Mouse (Mus musculus) lung, embryonic 14.5 days (tissue): ENCODE data around the gene Spryd4. TPM values are rescaled to one million over a fixed set of nuclear protein-coding genes. Genes with fewer than 3 reads are reported as not detected.

Experiments used
- ATAC-seq: fragments of 200-750 bp; cut with Nextera tagmentation; 2 replicates; pipeline ENCODE4 v1.8.0; 2017; ENCODE audit warnings: mild to moderate bottlenecking, moderate TSS enrichment, moderate library complexity; ENCODE audit not compliant: insufficient read depth
- DNase-seq: peaks from one replicate; pipeline ENCODE4 v3.0.0-alpha.2; 2015
- H3K27ac ChIP-seq: fragments of 300-500 bp; sonication (generic); 2 replicates; pipeline ENCODE4 v1.5.1; 2014; ENCODE audit warnings: low read depth, mild to moderate bottlenecking, moderate library complexity
- H3K27me3 ChIP-seq: fragments of 300-500 bp; sonication (generic); 2 replicates; pipeline ENCODE4 v1.6.1; 2014; ENCODE audit warnings: low read length, control low read depth; ENCODE audit not compliant: insufficient read depth
- H3K36me3 ChIP-seq: fragments of 300-500 bp; sonication (generic); 2 replicates; pipeline ENCODE4 v1.6.1; 2014; ENCODE audit warnings: control low read depth; ENCODE audit not compliant: insufficient read depth
- H3K4me1 ChIP-seq: fragments of 300-500 bp; sonication (generic); 2 replicates; pipeline ENCODE4 v1.6.1; 2014; ENCODE audit warnings: antibody characterized with exemption, control low read depth; ENCODE audit not compliant: insufficient read depth
- H3K4me2 ChIP-seq: fragments of 300-500 bp; sonication (generic); 2 replicates; pipeline ENCODE4 v1.6.1; 2014; ENCODE audit warnings: mild to moderate bottlenecking
- H3K4me3 ChIP-seq: fragments of 300-500 bp; sonication (generic); 2 replicates; pipeline ENCODE4 v1.5.1; 2014; ENCODE audit warnings: low read depth, low read length
- H3K9ac ChIP-seq: fragments of 300-500 bp; sonication (generic); 2 replicates; pipeline ENCODE4 v1.6.1; 2014
- H3K9me3 ChIP-seq: fragments of 300-500 bp; sonication (generic); 2 replicates; pipeline ENCODE4 v1.6.1; 2016; ENCODE audit warnings: low read depth, low read length, control low read depth
- CTCF ChIP-seq: IDR thresholded peaks from 2 replicates; pipeline ENCODE4 v1.5.1; 2016; ENCODE audit warnings: antibody characterized with exemption, low read depth
- WGBS: fragments of 180-500 bp; shearing (Covaris S2); extraction: QIAGEN DNeasy Blood & Tissue Kit; methylation state at CpG from one replicate; pipeline ENCODE4 v1.1.7; 2014; 5-methylcytosine and 5-hydroxymethylcytosine counted together
- polyA plus RNA-seq: library from polyadenylated mRNA; unstranded; fragments of >200 nt; fragmentation: Nextera tagmentation; extraction: Ambion mirVana; gene quantifications from 2 replicates; pipeline ENCODE4 v1.2.1, GENCODE M21; 2014

The Spryd4 gene
- polyA plus RNA-seq, 1 experiment from 2014 or later = 27.3 TPM

DNA sequence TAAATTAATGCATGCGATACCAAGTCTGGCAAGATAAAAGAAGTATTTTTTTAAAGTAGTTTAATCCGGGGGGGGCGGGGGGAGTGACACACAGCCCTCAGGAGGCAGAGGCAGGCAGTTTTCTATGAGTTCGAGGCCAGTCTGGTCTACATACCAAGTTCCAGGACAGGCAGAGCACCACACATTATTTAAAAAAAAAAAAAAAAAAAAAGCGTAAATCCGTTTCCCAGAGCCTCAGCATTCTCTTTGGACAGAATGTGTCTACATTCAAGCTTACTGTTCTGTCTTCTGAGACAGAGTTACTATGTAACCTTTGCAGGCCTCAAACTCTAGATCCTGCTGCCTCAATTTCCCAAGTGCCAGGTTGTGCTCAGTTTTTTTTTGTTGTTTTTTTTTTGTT, 541 bp upstream of the Spryd4 start:
- H3K4me2 ChIP-seq = peak overlapping the region; percentile 93
- peak overlapping the region; percentile 71 for H3K9ac ChIP-seq
- DNase-seq = no peak
- H3K27me3 ChIP-seq = no peaks in the 10 kb centered on the region
- 51% methylated on average over 6 of the region's 6 CpGs for WGBS
- H3K36me3 ChIP-seq = no peaks in the 10 kb centered on the region
- no peak overlapping the region for H3K27ac ChIP-seq
- no peak for ATAC-seq
- 0 out of 2 replicates have a peak, but pooled peaks cover 3% of the 10 kb centered on the region for H3K4me1 ChIP-seq
- no peak for TF ChIP-seq CTCF
- H3K4me3 ChIP-seq = peak overlapping the region; percentile 71
- H3K9me3 ChIP-seq = no peaks in the 10 kb centered on the region

DNA sequence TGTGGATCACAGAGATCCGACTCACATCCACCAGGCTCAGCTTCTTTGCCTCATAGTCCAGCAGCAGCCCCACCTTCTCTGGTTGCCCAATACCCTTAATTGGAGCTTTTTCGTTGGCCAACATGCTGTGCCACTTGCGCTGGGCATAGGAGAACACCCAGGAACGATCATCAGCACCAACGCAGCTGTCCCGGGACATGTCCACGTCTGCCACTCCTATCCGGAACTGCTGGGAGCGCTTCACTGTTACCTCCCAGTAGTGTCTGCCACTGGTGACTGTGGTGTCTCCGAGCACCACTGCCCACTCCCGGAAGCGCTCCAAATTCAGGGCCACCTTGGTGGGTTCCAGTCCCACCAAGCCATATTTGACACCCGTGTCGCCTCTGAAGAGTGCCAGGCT, 653 bp downstream of the Spryd4 start:
- 19% methylated on average over 14 of the region's 14 CpGs for WGBS
- Histone ChIP-seq H3K4me2 (peak overlapping the region; percentile 93), H3K36me3 (0 out of 2 replicates have a peak, but pooled peaks cover 3% of the 10 kb centered on the region), H3K4me3 (peak overlapping the region; percentile 71), H3K27ac (no peak overlapping the region), H3K9ac (peak overlapping the region; percentile 71), H3K27me3 (no peaks in the 10 kb centered on the region), H3K9me3 (no peaks in the 10 kb centered on the region), H3K4me1 (0 out of 2 replicates have a peak, but pooled peaks cover 3% of the 10 kb centered on the region)
- DNase-seq = no peak
- peak; percentile 27; the same call in 1 of the 2 replicates for ATAC-seq
- no peak for TF ChIP-seq CTCF

- H3K4me3 ChIP-seq = 0 out of 2 replicates have a peak overlapping the region, but pooled peaks have one; percentile 71
- no peaks in the 10 kb centered on the region for H3K9me3 ChIP-seq
- no peak for ATAC-seq
- no peaks in the 10 kb centered on the region for H3K27me3 ChIP-seq
- peak overlapping the region; percentile 93; the same call in 1 of the 2 replicates for H3K4me2 ChIP-seq
- H3K9ac ChIP-seq = no peak overlapping the region
- 0 out of 2 replicates have a peak, but pooled peaks cover 3% of the 10 kb centered on the region for H3K4me1 ChIP-seq
- no peak overlapping the region for H3K27ac ChIP-seq
- DNase-seq = no peak
- H3K36me3 ChIP-seq = 0 out of 2 replicates have a peak, but pooled peaks cover 3% of the 10 kb centered on the region
- 89% methylated on average over 2 of the region's 2 CpGs for WGBS
- no peak for TF ChIP-seq CTCF
Observed at GRCm38 (mm10) chr10:128210131-128210530, 1.5 kb downstream of the Spryd4 start.

GRCm38 (mm10) chr10:128209311-128210009, 2.1 kb downstream of the Spryd4 start:
- DNase-seq (no peak), ATAC-seq (no peak)
- 0 out of 2 replicates have a peak, but pooled peaks cover 3% of the 10 kb centered on the region for H3K36me3 ChIP-seq
- no peak overlapping the region for H3K27ac ChIP-seq
- no peak overlapping the region for H3K9ac ChIP-seq
- no peak for TF ChIP-seq CTCF
- no peak overlapping the region for H3K4me2 ChIP-seq
- 89% methylated on average over 11 of the region's 11 CpGs for WGBS
- no peak overlapping the region for H3K4me3 ChIP-seq
- no peaks in the 10 kb centered on the region for H3K27me3 ChIP-seq
- no peaks in the 10 kb centered on the region for H3K9me3 ChIP-seq
- 0 out of 2 replicates have a peak, but pooled peaks cover 3% of the 10 kb centered on the region for H3K4me1 ChIP-seq

DNA sequence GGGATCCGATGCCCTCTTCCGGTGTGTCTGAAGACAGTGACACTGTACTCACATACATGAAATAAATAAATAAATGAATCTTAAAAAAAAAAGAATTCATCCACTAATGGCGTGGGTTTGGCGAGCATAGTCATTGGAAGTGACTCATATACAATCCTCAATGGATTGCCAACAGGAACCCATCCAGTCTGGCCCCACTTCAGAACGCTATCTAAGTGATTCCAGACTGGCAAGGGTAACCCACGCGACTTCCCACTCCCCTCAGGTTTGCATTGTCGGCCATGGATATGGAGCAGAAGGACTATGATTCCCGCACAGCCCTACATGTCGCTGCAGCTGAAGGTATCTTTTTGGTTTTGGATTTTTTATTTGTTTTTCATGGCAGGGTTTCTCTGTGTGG, 3.3 kb downstream of the Spryd4 start:
- Histone ChIP-seq H3K27ac (no peak overlapping the region), H3K4me1 (0 out of 2 replicates have a peak, but pooled peaks cover 3% of the 10 kb centered on the region), H3K27me3 (no peaks in the 10 kb centered on the region), H3K4me3 (no peak overlapping the region), H3K4me2 (no peak overlapping the region), H3K9ac (no peak overlapping the region), H3K9me3 (no peaks in the 10 kb centered on the region), H3K36me3 (0 out of 2 replicates have a peak, but pooled peaks cover 3% of the 10 kb centered on the region)
- no peak for TF ChIP-seq CTCF
- 91% methylated on average over 10 of the region's 10 CpGs for WGBS
- ATAC-seq (no peak), DNase-seq (no peak)

GRCm38 (mm10) chr10:128204941-128205340, 6.7 kb downstream of the Spryd4 start:
- Histone ChIP-seq H3K27ac (no peak overlapping the region), H3K4me1 (no peaks in the 10 kb centered on the region), H3K9ac (no peak overlapping the region), H3K4me2 (no peak overlapping the region), H3K9me3 (no peaks in the 10 kb centered on the region), H3K27me3 (no peaks in the 10 kb centered on the region), H3K36me3 (0 out of 2 replicates have a peak, but pooled peaks cover 3% of the 10 kb centered on the region), H3K4me3 (no peak overlapping the region)
- DNase-seq = no peak
- 67% methylated on average over 15 of the region's 15 CpGs for WGBS
- no peak for ATAC-seq
- TF ChIP-seq CTCF = no peak

GRCm38 (mm10) chr10:128201856-128202255, 9.8 kb downstream of the Spryd4 start:
- Histone ChIP-seq H3K4me3 (no peak overlapping the region), H3K4me2 (no peak overlapping the region), H3K9ac (no peak overlapping the region), H3K4me1 (no peaks in the 10 kb centered on the region), H3K9me3 (no peaks in the 10 kb centered on the region), H3K27ac (no peak overlapping the region), H3K27me3 (peaks cover under 1% of the 10 kb centered on the region; the same call in 1 of the 2 replicates), H3K36me3 (0 out of 2 replicates have a peak, but pooled peaks cover 3% of the 10 kb centered on the region)
- 46% methylated on average over 6 of the region's 6 CpGs for WGBS
- TF ChIP-seq CTCF = no peak
- DNase-seq (no peak), ATAC-seq (no peak)
